Mouse (Mus musculus) testis, adult 2 months (tissue): ENCODE data around the gene Smim14.

Experiments
- CTCF ChIP-seq: fragments of 200-500 bp; IDR thresholded peaks from 2 replicates; pipeline ENCODE4 v1.5.1; 2012; ENCODE audit warnings: low read depth, mild to moderate bottlenecking, inconsistent platforms, low read length, moderate library complexity; ENCODE audit not compliant: control insufficient read depth, insufficient read depth, insufficient replicate concordance
- POLR2A ChIP-seq: fragments of 200-500 bp; IDR thresholded peaks from 2 replicates; pipeline ENCODE4 v1.6.1; 2012; ENCODE audit warnings: low read depth, mild to moderate bottlenecking, inconsistent platforms, low read length, moderate library complexity; ENCODE audit not compliant: control insufficient read depth

DNA sequence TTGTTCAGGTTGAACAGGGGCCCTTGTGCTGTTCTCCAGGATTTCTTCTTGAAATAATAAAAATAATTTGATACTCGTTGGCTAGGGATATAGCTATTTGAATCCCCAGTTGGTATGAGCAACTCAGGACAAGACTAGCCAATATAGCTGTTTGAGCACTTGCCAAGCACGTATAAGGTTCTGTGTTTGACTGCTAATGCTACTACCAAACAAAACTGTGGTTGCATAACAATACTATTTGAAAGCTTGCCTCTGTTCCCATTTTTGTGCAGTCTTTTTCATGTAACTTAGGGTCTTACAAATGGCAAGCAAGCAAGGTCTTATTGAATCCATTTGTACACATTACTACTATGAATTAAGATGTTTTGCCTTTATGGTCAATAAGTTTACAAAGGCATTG, 38.9 kb upstream of the Smim14 start:
- TF ChIP-seq CTCF (no peak), POLR2A (no peak)
